Mouse (Mus musculus): Measurements from ENCODE around the gene Cic. TPM values are rescaled to one million over a fixed set of nuclear protein-coding genes. Genes with fewer than 3 reads are reported as not detected.
A peak's percentile ranks its signal among the peaks of the same experiment; 100 is the strongest.

Cic gene
- total and polyA plus RNA-seq, 2 experiments from 2014 or later = 31.3 to 121 TPM

DNA sequence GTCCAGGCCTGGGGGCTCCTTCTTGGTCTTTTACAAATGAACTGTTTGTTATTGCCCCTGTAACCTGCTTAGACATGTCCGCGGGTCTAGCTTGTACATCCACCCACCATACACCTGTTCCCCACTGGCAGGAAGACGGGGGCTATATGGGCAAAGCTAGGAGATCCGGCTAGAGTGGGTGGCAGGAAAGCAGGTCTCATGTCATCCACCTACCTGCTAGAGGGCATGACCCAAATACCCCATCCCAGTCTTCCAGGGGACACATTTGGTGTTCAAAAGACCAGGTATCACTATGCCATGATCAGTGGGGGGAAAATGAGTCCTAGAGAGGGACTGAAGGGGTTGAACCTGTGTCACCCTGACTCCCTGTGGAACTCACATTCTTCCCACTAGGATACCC, 9.9 kb downstream of the Cic start:
- ATAC-seq (no peak), DNase-seq (no peak)
- TF ChIP-seq CTCF (IDR thresholded peaks at IDR 0.05; ENCODE audit: low read depth) = no peak
- Histone ChIP-seq H3K27me3 (ENCODE audit: insufficient read depth, low read length) (no peaks in the 10 kb centered on the region), H3K4me1 (ENCODE audit: insufficient read depth) (peaks cover 25% of the 10 kb centered on the region), H3K9me3 (ENCODE audit: low read length) (no peaks in the 10 kb centered on the region), H3K27ac (ENCODE audit: low read depth, low read length) (peak overlapping the region; percentile 99; the same call in 1 of the 2 replicates), H3K4me3 (ENCODE audit: low read depth, low read length) (no peak overlapping the region; the same call in 1 of the 2 replicates), H3K4me2 (ENCODE audit: low read depth) (peak overlapping the region; percentile 94), H3K36me3 (ENCODE audit: insufficient read depth) (peaks cover 16% of the 10 kb centered on the region), H3K9ac (0 out of 2 replicates have a peak overlapping the region, but pooled peaks have one; percentile 3)
- 86% methylated on average over 4 of the region's 4 CpGs for WGBS

DNA sequence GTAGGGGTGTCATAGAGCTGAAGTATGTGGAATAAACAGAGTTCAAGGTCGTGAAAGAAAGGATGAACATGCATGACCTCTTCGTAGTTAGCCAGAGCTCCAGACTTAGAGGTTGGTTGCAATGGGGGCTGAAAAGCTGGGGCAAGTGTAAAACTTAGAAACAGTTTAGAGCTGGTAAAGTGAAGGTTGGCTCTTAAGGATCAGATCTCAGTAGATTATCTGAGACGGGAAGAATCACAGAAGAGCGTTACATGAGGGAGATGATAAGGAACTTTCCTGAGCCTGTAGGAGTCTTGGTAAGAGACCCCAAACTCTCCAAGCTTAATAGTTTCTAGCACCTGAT, 10.5 kb downstream of the Cic start:
- Histone ChIP-seq H3K4me1 (ENCODE audit: insufficient read depth) (peaks cover 25% of the 10 kb centered on the region), H3K27me3 (ENCODE audit: insufficient read depth, low read length) (no peaks in the 10 kb centered on the region), H3K4me3 (ENCODE audit: low read depth, low read length) (peak overlapping the region; percentile 56), H3K36me3 (ENCODE audit: insufficient read depth) (peaks cover 10% of the 10 kb centered on the region; the same call in 1 of the 2 replicates), H3K9ac (0 out of 2 replicates have a peak overlapping the region, but pooled peaks have one; percentile 3), H3K4me2 (ENCODE audit: low read depth) (peak overlapping the region; percentile 94), H3K27ac (ENCODE audit: low read depth, low read length) (peak overlapping the region; percentile 99), H3K9me3 (ENCODE audit: low read length) (no peaks in the 10 kb centered on the region)
- TF ChIP-seq CTCF (IDR thresholded peaks at IDR 0.05; ENCODE audit: low read depth) = no peak
- DNase-seq (no peak), ATAC-seq (no peak)
- 7% methylated on average over 4 of the region's 4 CpGs for WGBS

DNA sequence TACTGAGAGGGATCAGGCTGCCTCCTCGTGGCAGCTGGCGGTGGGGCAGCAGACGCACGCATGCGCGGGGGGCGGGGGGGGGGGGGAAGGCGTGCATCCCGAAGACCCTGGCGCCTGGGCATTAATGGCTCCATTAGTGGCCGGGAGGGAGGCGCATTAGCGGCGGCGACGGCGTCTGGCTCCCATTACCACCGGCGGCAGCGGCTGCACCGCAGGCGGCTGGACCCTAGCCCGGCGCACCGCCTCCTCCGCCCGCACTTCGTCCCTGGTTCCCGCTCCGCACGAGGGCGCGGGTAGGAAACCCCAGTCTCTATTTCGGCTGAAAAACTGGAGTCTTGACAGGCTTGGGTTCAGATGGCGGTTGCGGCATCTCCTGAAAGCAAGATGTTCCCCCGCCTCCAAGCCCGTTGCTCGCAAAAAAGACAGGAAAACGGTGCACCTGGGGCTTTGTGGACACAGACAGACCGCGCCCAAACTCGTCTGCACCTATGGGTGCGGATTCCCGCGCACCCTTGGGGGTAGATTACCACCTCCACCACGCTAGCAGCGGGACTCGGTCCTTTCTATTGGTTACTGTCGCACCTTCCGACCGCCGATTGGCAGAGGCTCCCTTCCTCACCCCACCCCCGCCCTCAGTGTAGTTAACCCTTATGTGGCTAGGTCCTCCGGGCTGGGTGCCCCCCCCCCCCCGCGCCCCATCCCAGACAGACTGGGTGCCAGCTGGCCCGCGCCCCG, 11.0 kb downstream of the Cic start:
- H3K9me3 ChIP-seq (ENCODE audit: low read length) = no peaks in the 10 kb centered on the region

DNA sequence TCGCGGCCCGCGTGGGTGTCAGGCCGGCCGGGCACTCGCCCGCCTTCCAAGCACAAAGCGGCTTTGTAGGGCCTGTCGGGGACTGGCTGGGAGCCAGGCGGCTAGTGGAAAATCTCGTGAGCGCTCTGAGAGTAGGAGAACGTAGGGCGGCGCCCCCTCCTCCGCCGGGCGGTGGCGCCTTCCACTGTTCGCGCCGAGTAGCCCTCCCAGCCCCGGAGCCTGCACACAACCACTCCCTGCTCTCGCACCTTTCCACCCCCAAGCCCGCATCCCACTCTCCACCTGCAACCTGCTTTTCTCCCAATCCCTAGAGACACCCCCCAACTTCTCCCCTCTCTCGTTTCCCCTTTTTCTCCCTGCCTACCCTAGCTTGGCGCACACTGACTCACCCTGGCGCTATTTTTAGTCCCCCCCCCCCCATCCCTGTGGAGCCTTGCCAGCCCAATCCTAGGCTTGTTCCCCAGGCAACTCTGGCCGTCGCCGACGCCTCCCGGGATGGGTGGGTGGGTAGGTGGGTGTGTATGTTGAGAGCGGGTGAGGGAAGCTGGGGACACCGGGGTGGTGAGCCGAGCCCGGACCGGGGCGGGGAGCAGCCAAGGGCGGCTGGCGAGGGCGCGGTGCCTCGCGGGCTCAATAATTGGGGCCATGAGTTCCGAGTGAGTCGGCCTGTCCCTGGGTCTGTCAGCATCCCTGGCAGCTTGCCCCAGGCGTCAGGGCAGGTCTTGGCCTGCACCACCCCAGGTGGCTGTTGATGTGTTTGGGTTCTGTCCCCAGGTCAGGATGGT, 11.8 kb downstream of the Cic start:
- WGBS = 1% methylated on average over 49 of the region's 49 CpGs
- Histone ChIP-seq H3K9me3 (ENCODE audit: low read length) (no peaks in the 10 kb centered on the region), H3K27me3 (ENCODE audit: insufficient read depth, low read length) (no peaks in the 10 kb centered on the region), H3K4me2 (ENCODE audit: low read depth) (peak overlapping the region; percentile 94), H3K9ac (peak overlapping the region; percentile 86), H3K27ac (ENCODE audit: low read depth, low read length) (peak overlapping the region; percentile 99), H3K4me3 (ENCODE audit: low read depth, low read length) (peak overlapping the region; percentile 56), H3K4me1 (ENCODE audit: insufficient read depth) (peaks cover 34% of the 10 kb centered on the region), H3K36me3 (ENCODE audit: insufficient read depth) (no peaks in the 10 kb centered on the region)
- TF ChIP-seq CTCF (IDR thresholded peaks at IDR 0.05; ENCODE audit: low read depth) = peak; percentile 52
- ATAC-seq (peak; percentile 69), DNase-seq (peak; percentile 92)

More for the DNA sequence above, 11.0 kb downstream of the Cic start:
- Histone ChIP-seq H3K27ac (ENCODE audit: low read depth, low read length) (peak overlapping the region; percentile 99), H3K9ac (peak overlapping the region; percentile 86), H3K4me3 (ENCODE audit: low read depth, low read length) (peak overlapping the region; percentile 56), H3K36me3 (ENCODE audit: insufficient read depth) (0 out of 2 replicates have a peak, but pooled peaks cover 5% of the 10 kb centered on the region), H3K4me2 (ENCODE audit: low read depth) (peak overlapping the region; percentile 94), H3K27me3 (ENCODE audit: insufficient read depth, low read length) (no peaks in the 10 kb centered on the region), H3K4me1 (ENCODE audit: insufficient read depth) (peaks cover 27% of the 10 kb centered on the region)
- DNase-seq (peak; percentile 96), ATAC-seq (peak; percentile 83)
- peak; percentile 70 for TF ChIP-seq CTCF (IDR thresholded peaks at IDR 0.05; ENCODE audit: low read depth)
- WGBS = under 1% methylated on average over 55 of the region's 60 CpGs

DNA sequence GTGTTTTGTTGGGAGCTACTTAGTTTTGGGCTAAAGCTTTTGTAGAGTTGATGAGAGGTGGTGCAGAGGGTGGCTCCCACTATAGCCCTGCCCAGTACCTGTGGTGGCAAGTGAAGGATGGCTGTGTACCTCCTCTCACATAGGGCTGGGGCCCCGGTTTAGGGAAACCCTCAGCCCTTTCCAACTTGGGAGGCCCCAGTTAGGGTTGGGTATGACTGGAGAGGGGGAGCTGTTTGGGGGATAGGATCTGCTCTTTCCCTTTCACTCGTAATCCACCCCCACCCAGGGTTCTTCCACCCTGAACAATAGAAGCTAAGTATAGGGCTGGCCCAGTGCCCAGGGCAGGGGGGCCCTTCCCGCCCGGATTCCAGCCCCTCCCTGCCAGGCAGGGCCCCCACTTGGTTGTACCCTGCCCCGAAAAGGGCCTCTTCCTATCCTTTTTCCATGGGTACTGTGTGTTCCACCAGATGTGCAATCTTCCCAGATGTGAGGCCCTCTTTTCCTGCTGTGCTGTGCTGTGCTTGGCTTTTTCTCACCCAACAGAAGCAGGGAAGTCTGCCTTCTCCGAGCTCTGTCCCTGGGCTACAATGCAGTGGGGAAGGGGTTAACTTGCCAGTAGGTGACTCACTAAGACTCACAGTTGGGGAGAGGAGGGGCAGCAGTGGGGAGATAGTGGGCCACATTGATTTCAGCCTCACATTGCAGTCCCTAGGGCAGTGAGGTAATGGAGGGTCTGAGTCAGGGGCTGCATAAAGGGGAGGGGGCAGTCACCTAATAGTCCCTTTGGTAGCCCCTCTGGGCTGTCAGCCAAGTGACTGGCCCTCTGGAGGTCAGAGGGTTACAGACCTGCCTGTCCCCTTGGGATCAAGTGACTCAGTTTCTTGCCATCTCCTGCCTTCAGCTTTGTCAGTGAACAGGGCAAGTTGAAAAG, 12.6 kb downstream of the Cic start:
- WGBS = 5% methylated on average over 6 of the region's 6 CpGs
- Histone ChIP-seq H3K36me3 (ENCODE audit: insufficient read depth) (peaks cover 5% of the 10 kb centered on the region; the same call in 1 of the 2 replicates), H3K4me2 (ENCODE audit: low read depth) (peak overlapping the region; percentile 94), H3K27ac (ENCODE audit: low read depth, low read length) (peak overlapping the region; percentile 99), H3K4me1 (ENCODE audit: insufficient read depth) (peaks cover 40% of the 10 kb centered on the region), H3K27me3 (ENCODE audit: insufficient read depth, low read length) (no peaks in the 10 kb centered on the region), H3K4me3 (ENCODE audit: low read depth, low read length) (peak overlapping the region; percentile 56), H3K9me3 (ENCODE audit: low read length) (no peaks in the 10 kb centered on the region), H3K9ac (peak overlapping the region; percentile 86)
- TF ChIP-seq CTCF (IDR thresholded peaks at IDR 0.05; ENCODE audit: low read depth) = no peak
- peak; percentile 50 for DNase-seq
- no peak for ATAC-seq

DNA sequence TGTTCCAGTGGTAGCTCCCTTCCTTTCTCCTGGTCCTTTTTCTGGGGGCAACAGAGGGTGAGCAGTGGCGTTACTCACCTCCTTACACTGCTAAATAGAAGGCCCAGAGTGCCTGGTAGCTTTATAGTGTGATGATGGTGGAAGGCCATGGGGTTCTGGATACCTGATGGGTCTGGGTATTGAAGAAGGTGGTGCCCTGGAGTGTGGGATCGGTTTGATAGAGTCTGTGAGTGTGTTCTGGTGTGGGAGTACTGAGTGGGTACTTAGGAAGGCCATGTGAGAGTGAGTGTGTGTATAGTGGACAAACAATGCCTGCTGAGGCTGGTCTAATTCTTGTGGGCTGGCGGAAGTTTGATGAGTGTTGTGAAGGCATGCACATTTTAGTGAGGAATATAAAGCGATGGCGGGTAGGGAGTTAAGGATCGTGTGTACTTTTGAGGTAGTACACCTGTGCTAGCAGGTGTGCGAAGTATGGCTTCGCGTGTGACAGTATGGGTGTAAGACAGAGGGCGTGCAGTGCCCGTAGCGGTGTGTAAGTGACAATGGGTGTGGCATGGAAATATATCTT, 13.7 kb downstream of the Cic start:
- 12% methylated on average over 12 of the region's 12 CpGs for WGBS
- Histone ChIP-seq H3K27ac (ENCODE audit: low read depth, low read length) (peak overlapping the region; percentile 99), H3K4me2 (ENCODE audit: low read depth) (peak overlapping the region; percentile 94), H3K4me3 (ENCODE audit: low read depth, low read length) (peak overlapping the region; percentile 77), H3K4me1 (ENCODE audit: insufficient read depth) (peaks cover 40% of the 10 kb centered on the region), H3K36me3 (ENCODE audit: insufficient read depth) (peaks cover 16% of the 10 kb centered on the region), H3K9me3 (ENCODE audit: low read length) (no peaks in the 10 kb centered on the region), H3K9ac (peak overlapping the region; percentile 39; the same call in 1 of the 2 replicates), H3K27me3 (ENCODE audit: insufficient read depth, low read length) (no peaks in the 10 kb centered on the region)
- no peak for DNase-seq
- TF ChIP-seq CTCF (IDR thresholded peaks at IDR 0.05; ENCODE audit: low read depth) = no peak
- no peak for ATAC-seq
